Mouse (Mus musculus): Measurements from ENCODE around the gene Clstn3. TPM values are rescaled to one million over a fixed set of nuclear protein-coding genes. Genes with fewer than 3 reads are reported as not detected.
"Not testable (repeated sequence)": the region's sequence is repeated elsewhere in the genome, so short reads cannot be mapped to it uniquely, and the experiment has no call there.

Clstn3 gene
- total RNA-seq, 2 experiments from 2014 or later = 358 to 362 TPM

DNA sequence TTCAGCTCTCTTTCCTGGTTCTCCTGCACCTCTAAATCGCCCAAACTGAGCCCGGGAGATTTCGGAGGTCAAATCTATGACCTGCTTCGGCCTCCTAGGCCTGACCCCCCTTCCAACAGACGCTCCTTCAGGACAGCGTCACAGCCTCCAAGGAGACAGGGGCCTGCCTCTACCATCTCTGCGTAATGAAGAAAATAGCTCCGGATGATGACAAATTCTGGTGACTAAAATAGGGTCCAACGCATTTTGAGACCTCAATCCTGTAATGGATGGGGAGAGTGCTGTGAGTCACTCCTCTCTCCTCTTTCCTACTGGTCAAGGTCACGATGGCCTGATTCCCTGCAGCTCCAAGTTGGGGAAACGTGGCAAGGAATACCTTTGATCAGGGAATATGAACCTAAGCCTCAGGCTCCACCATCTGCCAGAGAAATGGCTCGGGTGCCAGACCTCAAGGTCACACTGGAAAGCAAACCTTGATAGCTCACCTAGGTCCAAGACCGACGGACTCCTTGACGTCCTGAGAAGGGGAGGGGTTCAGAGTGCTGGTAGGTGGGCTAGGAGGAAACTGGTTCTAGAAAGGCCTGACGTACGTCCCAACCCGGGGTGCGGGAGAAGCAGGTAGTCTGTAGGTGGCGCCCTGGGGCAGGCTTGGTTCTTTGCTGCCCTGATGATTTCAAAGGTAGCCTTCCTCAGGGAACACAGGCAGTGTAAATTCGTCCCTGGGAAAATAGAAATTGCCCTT lies 49.1 kb downstream of the Clstn3 start:
- peak; percentile 88 to 89 for DNase-seq (ENCODE audit: low spot score in 2 of 2)

DNA sequence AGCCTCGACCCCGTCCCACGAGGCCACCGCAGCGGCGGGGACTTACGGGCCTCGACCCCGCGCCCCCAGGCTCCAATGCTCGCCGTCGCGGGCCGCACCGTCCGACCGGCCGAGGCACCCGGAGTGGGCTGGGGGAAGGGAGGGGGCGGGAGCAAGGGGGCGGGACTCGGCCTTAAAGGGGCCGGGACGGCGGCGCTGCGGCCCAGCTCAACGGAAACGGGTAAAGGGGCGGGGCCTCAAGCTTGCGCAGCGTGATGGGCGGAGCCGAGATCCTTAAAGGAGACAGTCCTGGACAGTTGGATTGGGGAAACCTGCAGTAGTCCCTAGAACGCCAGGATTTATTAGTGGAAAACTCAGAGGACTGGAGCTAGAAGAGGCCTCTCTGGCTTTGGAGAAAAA lies 49.7 kb downstream of the Clstn3 start, which contains the start of gene Pex5:
Pex5 (minus strand) TSS at position 141 of the 399 bp plus-strand sequence.
- peak; percentile 94 to 95 for DNase-seq (ENCODE audit: low spot score in 2 of 2)

DNA sequence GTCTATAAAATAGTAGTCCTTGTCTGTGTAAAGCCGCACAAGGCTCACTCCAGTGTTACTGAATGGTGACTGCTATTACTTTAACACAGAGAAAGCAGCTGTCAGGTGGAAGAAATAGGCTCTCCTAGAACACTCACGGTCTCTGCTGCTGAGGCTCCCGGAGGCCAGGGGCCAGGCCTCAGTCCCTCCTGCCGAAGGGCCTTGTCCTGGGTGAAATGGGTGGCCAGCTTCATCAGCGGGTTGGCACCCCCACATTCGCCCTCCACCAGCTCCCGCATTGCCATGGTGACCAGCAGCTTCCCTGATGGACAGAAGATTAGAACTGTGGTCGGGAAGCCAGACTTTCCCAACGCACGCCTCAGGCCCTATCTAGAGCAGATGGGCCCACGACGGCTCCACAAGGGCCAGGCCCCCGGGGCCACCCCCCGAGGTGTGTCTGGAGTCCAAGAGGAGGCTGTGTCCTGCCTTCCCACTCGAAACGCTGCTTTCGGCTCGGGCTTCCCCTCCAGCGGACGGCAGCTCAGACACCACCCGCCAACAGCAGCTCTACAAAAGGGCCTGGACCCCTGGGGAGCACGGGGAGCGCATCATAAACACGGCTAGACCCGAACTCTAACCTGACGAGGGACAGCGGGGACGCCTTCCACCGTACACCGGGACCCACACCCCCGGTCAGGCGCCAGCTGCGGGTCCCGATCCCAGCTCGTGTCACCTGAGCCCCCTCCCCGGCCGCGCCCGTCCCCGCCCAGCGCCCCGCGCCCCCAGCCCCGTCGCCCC lies 50.3 kb downstream of the Clstn3 start:
- peak in 1 of 2 experiments; percentile 47 for DNase-seq (ENCODE audit: low spot score in 2 of 2)

DNA sequence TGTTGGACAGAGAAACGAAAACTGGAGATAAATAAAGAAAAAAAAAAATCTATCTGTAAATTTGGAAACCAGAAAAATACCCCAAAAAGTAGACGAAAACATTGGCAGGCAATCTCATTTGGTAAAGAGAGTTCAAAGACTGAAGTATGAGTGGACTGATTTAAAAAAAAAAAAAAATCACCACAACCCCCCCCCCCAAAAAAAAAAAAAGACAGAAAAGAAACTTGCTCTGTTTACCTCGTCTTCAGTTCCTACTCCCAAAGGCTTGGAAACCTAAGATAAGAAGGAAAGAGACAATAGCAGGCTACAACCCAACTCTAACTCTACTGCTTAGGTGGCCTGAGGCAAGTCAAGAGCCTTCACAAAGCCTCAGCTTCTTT lies 50.8 kb downstream of the Clstn3 start:
- DNase-seq (ENCODE audit: low spot score in 2 of 2) = no peak

DNA sequence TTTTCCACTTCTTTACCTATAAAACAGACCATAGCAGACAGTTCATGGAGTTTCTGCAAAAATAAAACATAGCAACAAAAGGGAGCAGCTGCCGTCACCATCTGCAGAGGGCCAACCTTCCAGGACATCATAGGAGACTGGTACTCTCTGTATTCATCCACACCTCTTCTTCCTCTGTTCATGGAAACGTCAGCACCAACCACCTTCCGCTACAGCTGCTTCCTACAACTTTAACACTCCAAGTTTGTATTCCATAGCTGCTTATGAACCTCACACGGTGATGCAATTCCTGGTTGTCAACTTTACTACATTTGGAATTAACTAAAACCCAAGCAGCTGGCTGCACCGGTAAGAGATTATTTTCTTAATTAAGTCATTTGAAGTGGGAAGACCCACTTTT lies 56.2 kb downstream of the Clstn3 start:
- no peak for DNase-seq (ENCODE audit: low spot score in 2 of 2)

DNA sequence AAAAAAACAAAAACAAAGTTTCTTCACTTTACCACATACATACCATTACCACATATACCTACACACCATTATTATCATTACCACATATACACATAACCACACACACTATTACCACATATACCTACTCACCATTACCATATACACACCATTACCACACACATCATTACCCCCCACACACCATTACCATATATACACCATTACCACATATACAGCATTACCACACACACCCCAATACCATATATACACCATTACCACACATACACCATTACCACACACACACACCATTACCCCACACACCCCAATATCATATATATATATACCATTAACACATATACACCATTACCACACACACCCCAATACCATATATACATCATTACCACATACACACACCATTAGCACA lies 57.4 kb downstream of the Clstn3 start:
- no peak for DNase-seq (ENCODE audit: low spot score in 2 of 2)

DNA sequence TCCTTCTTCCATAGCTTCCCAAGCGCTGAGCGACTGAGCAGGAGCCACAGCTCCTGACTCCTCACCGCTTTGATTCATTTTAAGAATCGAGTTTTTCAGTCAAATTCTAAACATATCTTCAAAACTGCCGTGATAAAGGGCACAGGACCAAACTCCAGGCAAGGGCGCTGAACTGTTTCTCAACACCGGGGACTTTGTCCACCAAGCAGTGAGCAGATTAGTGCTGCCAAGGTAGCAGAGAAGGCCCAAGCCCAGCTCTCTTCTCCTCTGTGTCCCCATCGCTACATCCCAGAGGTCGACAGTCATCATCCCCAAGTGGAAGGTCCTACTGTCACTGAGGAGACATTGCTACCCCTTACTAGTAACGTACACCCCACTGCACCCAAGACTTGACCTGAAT lies 58.3 kb downstream of the Clstn3 start:
- no peak for DNase-seq (ENCODE audit: low spot score in 2 of 2)

DNA sequence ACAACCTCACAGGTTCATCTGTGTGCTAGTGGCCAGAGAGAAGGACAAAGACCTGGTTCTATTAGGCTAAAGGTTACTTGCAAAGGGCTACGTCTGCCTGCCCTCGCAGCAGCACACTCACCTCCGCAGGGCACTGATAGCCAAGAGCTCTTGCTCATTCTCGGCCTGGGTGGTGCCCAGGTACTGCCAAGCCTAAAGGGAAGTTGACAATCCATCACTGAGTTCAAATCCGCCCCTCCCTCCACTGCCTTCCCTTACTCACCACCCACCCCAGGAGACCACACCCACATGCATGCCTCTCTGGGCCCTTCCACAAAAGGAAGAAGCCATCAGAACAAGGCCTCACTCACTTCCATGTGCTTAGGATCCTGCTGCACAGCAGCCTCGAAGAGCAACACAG lies 64.9 kb downstream of the Clstn3 start:
- DNase-seq (ENCODE audit: low spot score in 2 of 2) = no peak

DNA sequence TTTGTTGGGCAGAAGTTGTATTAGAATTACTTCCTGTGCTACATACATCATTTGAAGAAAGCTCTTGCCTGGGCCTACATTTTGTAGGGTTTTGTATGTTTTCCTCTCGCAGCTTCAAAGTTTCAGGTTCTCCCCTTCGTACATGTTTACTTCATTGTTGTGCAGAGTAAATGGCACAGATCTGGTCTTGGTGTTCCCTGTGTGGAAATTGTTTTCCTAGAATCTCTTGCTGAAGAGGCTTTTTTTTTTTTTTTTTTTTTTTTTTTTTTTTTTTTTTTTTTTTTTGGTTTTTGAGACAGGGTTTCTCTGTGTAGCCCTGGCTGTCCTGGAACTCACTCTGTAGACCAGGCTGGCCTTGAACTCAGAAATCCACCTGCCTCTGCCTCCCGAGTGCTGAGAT lies 69.6 kb downstream of the Clstn3 start:
- not testable (repeated sequence) for DNase-seq (ENCODE audit: low spot score in 2 of 2)

Other genes with a start within 250 kb of the Clstn3 start
- gene Vmn2r27, start 232.9 kb downstream of the Clstn3 start, total RNA-seq (2021) = under 1 TPM; 0.12 to 0.14 TPM
- 1 to 10 TPM; 1.6 to 1.7 TPM for gene Cd163, start 160.1 kb downstream of the Clstn3 start, total RNA-seq (2021)
- 10 to 100 TPM; 60.7 to 70.5 TPM for gene Pex5, start 49.7 kb downstream of the Clstn3 start, total RNA-seq (2021)
- gene C1rl, start 28.3 kb upstream of the Clstn3 start, total RNA-seq (2021) = under 1 TPM; 0.19 to 0.42 TPM
- 1 to 10 TPM; 2.2 to 2.9 TPM for gene C1ra, start 47.6 kb upstream of the Clstn3 start, total RNA-seq (2021)
- gene C1s1, start 77.6 kb upstream of the Clstn3 start, total RNA-seq (2021) = 1 to 10 TPM; 1.5 to 1.8 TPM
- gene C1rb, start 105.5 kb upstream of the Clstn3 start, total RNA-seq (2021) = under 1 TPM; 0.30 to 0.44 TPM
- under 1 TPM; 0.14 to 0.28 TPM for gene C1s2, start 171.3 kb upstream of the Clstn3 start, total RNA-seq (2021)
- 10 to 100 TPM; 20.1 to 20.6 TPM for gene Lpcat3, start 198.2 kb upstream of the Clstn3 start, total RNA-seq (2021)
- 10 to 100 TPM; 45.7 to 49.1 TPM for gene Emg1, start 247.4 kb upstream of the Clstn3 start, total RNA-seq (2021)
- 100 to 1,000 TPM; 115 to 117 TPM for gene Phb2, start 247.5 kb upstream of the Clstn3 start, total RNA-seq (2021)